Mouse (Mus musculus) stomach, postnatal 0 days (tissue): ENCODE data around the gene Slc39a8. TPM values are rescaled to one million over a fixed set of nuclear protein-coding genes. Genes with fewer than 3 reads are reported as not detected.

ENCODE experiments used
- ATAC-seq: fragments of 200-750 bp; cut with Nextera tagmentation; 2 replicates; pipeline ENCODE4 v1.8.0; 2017; ENCODE audit not compliant: low FRiP score, low TSS enrichment
- DNase-seq: peaks from one replicate; pipeline ENCODE4 v3.0.0-alpha.2; 2016; ENCODE audit warnings: low spot score
- H3K27ac ChIP-seq: fragments of 300-500 bp; sonication (generic); replicated peaks from 2 replicates; pipeline ENCODE4 v1.5.1; 2014; ENCODE audit warnings: mild to moderate bottlenecking, control low read depth
- H3K27me3 ChIP-seq: fragments of 300-500 bp; sonication (generic); 2 replicates; pipeline ENCODE4 v1.6.1; 2014; ENCODE audit warnings: low read length; ENCODE audit not compliant: control insufficient read depth, insufficient read depth
- H3K36me3 ChIP-seq: fragments of 300-500 bp; sonication (generic); 2 replicates; pipeline ENCODE4 v1.6.1; 2014; ENCODE audit warnings: low read length, mixed read lengths; ENCODE audit not compliant: control insufficient read depth, insufficient read depth
- H3K4me1 ChIP-seq: fragments of 300-500 bp; sonication (generic); replicated peaks from 2 replicates; pipeline ENCODE4 v1.6.1; 2014; ENCODE audit warnings: antibody characterized with exemption; ENCODE audit not compliant: control insufficient read depth, insufficient read depth
- H3K4me2 ChIP-seq: fragments of 300-500 bp; sonication (generic); replicated peaks from 2 replicates; pipeline ENCODE4 v1.6.1; 2014; ENCODE audit warnings: low read depth, mild to moderate bottlenecking, control low read depth, moderate library complexity
- H3K4me3 ChIP-seq: fragments of 300-500 bp; sonication (generic); 2 replicates; pipeline ENCODE4 v1.5.1; 2014; ENCODE audit warnings: low read depth, low read length, control low read depth
- H3K9ac ChIP-seq: fragments of 300-500 bp; sonication (generic); 2 replicates; pipeline ENCODE4 v1.6.1; 2014; ENCODE audit warnings: mild to moderate bottlenecking, low read length, control low read depth, mixed read lengths
- H3K9me3 ChIP-seq: fragments of 300-500 bp; sonication (generic); 2 replicates; pipeline ENCODE4 v1.6.1; 2016; ENCODE audit warnings: low read length; ENCODE audit not compliant: control insufficient read depth
- CTCF ChIP-seq: IDR thresholded peaks from 2 replicates; pipeline ENCODE4 v1.5.1; 2016; ENCODE audit warnings: antibody characterized with exemption, low read depth, mild to moderate bottlenecking, moderate library complexity
- EP300 ChIP-seq: optimal IDR thresholded peaks from 2 replicates; pipeline ENCODE3; 2016; ENCODE audit warnings: antibody characterized with exemption
- WGBS: fragments of 180-500 bp; shearing (Covaris S2); extraction: QIAGEN DNeasy Blood & Tissue Kit; methylation state at CpG from one replicate; pipeline ENCODE4 v1.1.7; 2014; 5-methylcytosine and 5-hydroxymethylcytosine counted together
- polyA plus RNA-seq: library from polyadenylated mRNA; unstranded; fragments of >200 nt; fragmentation: Nextera tagmentation; extraction: Ambion mirVana; gene quantifications from 2 replicates; pipeline ENCODE4 v1.2.1, GENCODE M21; 2015

Slc39a8 gene
- polyA plus RNA-seq, 1 experiment from 2014 or later: 3.6 TPM

GRCm38 (mm10) chr3:135862804-135863203, 37.7 kb downstream of the Slc39a8 start:
- TF ChIP-seq EP300: no peak
- peak; percentile 79 for TF ChIP-seq CTCF
- WGBS: 49% methylated on average over 9 of the region's 9 CpGs
- H3K27ac ChIP-seq: no peak overlapping the region
- no peak overlapping the region for H3K9ac ChIP-seq
- no peaks in the 10 kb centered on the region for H3K36me3 ChIP-seq
- no peak overlapping the region for H3K4me3 ChIP-seq
- DNase-seq (peak; percentile 22), ATAC-seq (no peak)
- H3K4me2 ChIP-seq: no peak overlapping the region
- no peaks in the 10 kb centered on the region for H3K4me1 ChIP-seq
- no peaks in the 10 kb centered on the region for H3K9me3 ChIP-seq
- H3K27me3 ChIP-seq: no peaks in the 10 kb centered on the region

GRCm38 (mm10) chr3:135869041-135869440, 44.0 kb downstream of the Slc39a8 start:
- Histone ChIP-seq H3K9ac (no peak overlapping the region), H3K36me3 (no peaks in the 10 kb centered on the region), H3K4me2 (no peak overlapping the region), H3K4me3 (no peak overlapping the region), H3K9me3 (no peaks in the 10 kb centered on the region), H3K27me3 (no peaks in the 10 kb centered on the region), H3K27ac (no peak overlapping the region), H3K4me1 (no peaks in the 10 kb centered on the region)
- TF ChIP-seq CTCF (no peak), EP300 (no peak)
- no peak for ATAC-seq
- 60% methylated on average over 4 of the region's 4 CpGs for WGBS
- DNase-seq: no peak

DNA sequence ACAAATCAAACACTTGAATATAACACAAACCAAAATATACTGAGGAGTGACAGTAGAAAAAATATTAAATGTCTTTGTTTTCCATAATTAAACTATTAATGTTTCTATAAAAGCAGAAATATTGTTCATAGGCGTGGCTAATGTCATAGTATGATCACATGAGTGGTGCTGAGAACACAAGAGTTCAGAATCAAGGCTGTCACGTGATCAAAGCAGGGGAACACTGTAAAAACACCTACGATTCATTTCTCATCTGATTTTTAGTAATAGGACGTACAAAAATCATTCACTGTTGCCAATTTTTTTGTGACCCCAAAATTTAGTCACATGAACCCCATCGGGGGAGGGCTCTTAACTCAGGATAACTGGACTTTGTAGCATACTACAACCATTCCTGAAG, 47.2 kb downstream of the Slc39a8 start:
- Histone ChIP-seq H3K4me3 (no peak overlapping the region), H3K27ac (no peak overlapping the region), H3K9me3 (no peaks in the 10 kb centered on the region), H3K4me1 (no peaks in the 10 kb centered on the region), H3K27me3 (no peaks in the 10 kb centered on the region), H3K4me2 (no peak overlapping the region), H3K36me3 (no peaks in the 10 kb centered on the region), H3K9ac (no peak overlapping the region)
- ATAC-seq (no peak), DNase-seq (no peak)
- no peak for TF ChIP-seq CTCF
- no peak for TF ChIP-seq EP300
- WGBS: 90% methylated on average over 5 of the region's 5 CpGs

GRCm38 (mm10) chr3:135873596-135873995, 48.5 kb downstream of the Slc39a8 start:
- H3K4me3 ChIP-seq: no peak overlapping the region
- no peaks in the 10 kb centered on the region for H3K9me3 ChIP-seq
- H3K4me2 ChIP-seq: no peak overlapping the region
- no peak overlapping the region for H3K9ac ChIP-seq
- TF ChIP-seq EP300: no peak
- no peak for TF ChIP-seq CTCF
- no peaks in the 10 kb centered on the region for H3K36me3 ChIP-seq
- 75% methylated on average over 3 of the region's 3 CpGs for WGBS
- DNase-seq (no peak), ATAC-seq (no peak)
- no peaks in the 10 kb centered on the region for H3K27me3 ChIP-seq
- no peak overlapping the region for H3K27ac ChIP-seq
- H3K4me1 ChIP-seq: no peaks in the 10 kb centered on the region

DNA sequence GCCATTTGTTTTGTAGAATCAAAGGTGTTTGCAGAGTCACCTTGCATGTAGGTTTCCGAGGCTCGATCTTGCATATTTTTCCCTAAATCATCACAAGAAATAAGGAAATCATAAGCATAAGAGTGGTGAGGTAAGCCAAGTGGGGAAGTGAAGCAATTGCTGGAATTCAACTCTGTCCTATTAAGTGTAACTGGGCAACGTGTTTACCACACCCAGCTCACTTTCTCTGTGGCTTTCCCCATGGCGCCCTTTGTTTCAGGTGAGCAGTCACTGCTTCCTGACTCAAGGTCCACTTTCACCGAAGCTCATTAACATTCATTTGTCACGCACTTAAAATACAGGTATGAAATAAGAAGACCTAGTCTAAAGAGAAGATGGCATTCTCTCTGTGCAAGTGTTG, 53.0 kb downstream of the Slc39a8 start:
- 85% methylated on average over 6 of the region's 6 CpGs for WGBS
- H3K4me3 ChIP-seq: no peak overlapping the region
- ATAC-seq: peak; percentile 71

DNA sequence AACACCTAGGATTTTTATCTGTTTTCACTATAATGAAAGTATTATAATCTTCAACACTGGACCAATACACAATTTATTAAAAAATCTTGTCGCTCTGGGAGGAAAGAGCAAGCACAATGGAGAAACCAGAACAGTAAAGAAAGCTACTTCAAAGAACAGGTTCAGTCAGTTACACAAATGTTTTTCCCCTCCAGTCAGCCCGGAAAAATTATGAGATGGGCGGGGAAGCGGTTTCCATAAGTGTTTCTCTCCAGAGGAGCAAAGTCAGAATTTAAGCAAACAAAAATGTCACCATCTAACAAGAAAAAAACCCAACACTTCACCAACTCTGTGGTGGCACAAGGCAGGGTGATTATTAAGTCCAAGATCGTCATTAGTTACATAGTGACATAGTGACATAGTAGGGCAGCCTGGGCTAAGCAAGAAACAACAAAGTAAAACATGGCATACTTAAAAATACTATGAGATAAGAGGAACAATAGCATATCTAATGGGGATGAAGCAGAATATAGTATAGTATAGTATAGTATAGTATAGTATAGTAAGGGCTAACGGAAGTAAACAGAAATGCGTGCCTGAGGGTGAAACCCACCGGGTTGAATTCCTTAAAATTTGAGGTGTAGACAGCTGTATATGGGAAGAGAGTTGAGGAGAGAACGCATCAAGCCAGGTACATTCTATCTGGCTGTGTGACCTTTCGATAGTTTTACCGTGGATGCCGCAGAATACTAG, 61.0 kb downstream of the Slc39a8 start:
- H3K4me2 ChIP-seq: peak overlapping the region; percentile 4; the same call in 1 of the 2 replicates
- no peak overlapping the region for H3K9ac ChIP-seq
- H3K36me3 ChIP-seq: no peaks in the 10 kb centered on the region
- ATAC-seq: no peak
- no peak for DNase-seq
- no peaks in the 10 kb centered on the region for H3K27me3 ChIP-seq
- H3K4me1 ChIP-seq: no peaks in the 10 kb centered on the region
- TF ChIP-seq CTCF (no peak), EP300 (no peak)
- WGBS: 57% methylated on average over 12 of the region's 12 CpGs
- no peaks in the 10 kb centered on the region for H3K9me3 ChIP-seq
- H3K27ac ChIP-seq: no peak overlapping the region
- no peak overlapping the region for H3K4me3 ChIP-seq

More for the DNA sequence above, 53.0 kb downstream of the Slc39a8 start:
- H3K9ac ChIP-seq: no peak overlapping the region
- DNase-seq: no peak
- no peaks in the 10 kb centered on the region for H3K9me3 ChIP-seq
- no peak overlapping the region for H3K27ac ChIP-seq
- H3K36me3 ChIP-seq: no peaks in the 10 kb centered on the region
- no peak overlapping the region for H3K4me2 ChIP-seq
- no peaks in the 10 kb centered on the region for H3K27me3 ChIP-seq
- TF ChIP-seq EP300: no peak
- no peak for TF ChIP-seq CTCF
- no peaks in the 10 kb centered on the region for H3K4me1 ChIP-seq
